27 mouse cellular contexts compared by ENCODE assay signal in genomic region chr5:51599549-51599948, GRCm38 (mm10). TPM values are rescaled to one million over a fixed set of nuclear protein-coding genes. Genes with fewer than 3 reads are reported as not detected.
DNase-seq lines count a peak whose midpoint lies in the region; ATAC-seq and TF ChIP-seq lines count a peak whose summit lies in the region.
"Had no signal": no experiment of that assay in that cellular context is flagged by ENCODE, and none has a peak within 500 bp of the region (broad histone marks: within the 10 kb centered on the region; RNA-seq: fewer than 3 reads in every experiment).

No protein-coding gene starts in this region.

- H3K4me2 ChIP-seq in heart, embryonic 11.5 days = no peak overlapping the region
- no peak overlapping the region for H3K4me2 ChIP-seq in heart, embryonic 16.5 days (ENCODE audit: low read depth, low read length)
- no peak overlapping the region for H3K4me2 ChIP-seq in myocyte (ENCODE audit: low read depth)
- H3K4me2 ChIP-seq: forebrain, embryonic 13.5 days; liver, embryonic 12.5 days; midbrain, embryonic 13.5 days; neural tube, embryonic 15.5 days; stomach, embryonic 15.5 days had no signal

- no peak overlapping the region for H3K4me3 ChIP-seq in heart, embryonic 11.5 days (ENCODE audit: low read depth, low read length)
- no peak overlapping the region for H3K4me3 ChIP-seq in heart, embryonic 16.5 days (ENCODE audit: low read length)
- no peak overlapping the region for H3K4me3 ChIP-seq in myocyte
- H3K4me3 ChIP-seq in lung, adult 2 months (replicated peaks; ENCODE audit: extremely low read depth, low read depth, low read length) = no peak overlapping the region
- H3K4me3 ChIP-seq: erythroblast, embryonic 14.5 days; forebrain, embryonic 13.5 days; liver, embryonic 12.5 days; megakaryocyte, embryonic 14.5 days; midbrain, embryonic 13.5 days; neural tube, embryonic 15.5 days; stomach, embryonic 15.5 days had no signal

- H3K27ac ChIP-seq in heart, embryonic 11.5 days (ENCODE audit: low read depth, low read length) = 0 out of 2 replicates have a peak overlapping the region, but pooled peaks have one; percentile 17
- peak overlapping the region; percentile 67 for H3K27ac ChIP-seq in heart, embryonic 16.5 days (ENCODE audit: low read length)
- H3K27ac ChIP-seq: forebrain, embryonic 13.5 days; kidney, postnatal 0 days; liver, embryonic 12.5 days; midbrain, embryonic 13.5 days; neural tube, embryonic 15.5 days; stomach, embryonic 15.5 days had no signal

- 24% methylated on average over 6 of the region's 6 CpGs for WGBS in heart, embryonic 11.5 days (ENCODE audit: insufficient replicate concordance)
- 22% methylated on average over 6 of the region's 6 CpGs for WGBS in heart, embryonic 16.5 days
- WGBS in lung, adult 2 months = 57% methylated on average over 6 of the region's 6 CpGs

- peaks cover 4% of the 10 kb centered on the region; the same call in 1 of the 2 replicates for H3K4me1 ChIP-seq in heart, embryonic 11.5 days (ENCODE audit: control insufficient read depth, insufficient read depth, low read length)
- H3K4me1 ChIP-seq in heart, embryonic 16.5 days (ENCODE audit: control insufficient read depth, insufficient read depth, low read length) = peaks cover 10% of the 10 kb centered on the region
- no peaks in the 10 kb centered on the region for H3K4me1 ChIP-seq in lung, adult 2 months (ENCODE audit: control insufficient read depth, insufficient read depth, low read length)
- H3K4me1 ChIP-seq: forebrain, embryonic 13.5 days; liver, embryonic 12.5 days; megakaryocyte, embryonic 14.5 days; midbrain, embryonic 13.5 days; neural tube, embryonic 15.5 days; stomach, embryonic 15.5 days had no signal

- TF ChIP-seq POLR2A in myocyte (IDR thresholded peaks at IDR 0.05; ENCODE audit: insufficient read length, low read depth) = no peak
- TF ChIP-seq POLR2A in lung, adult 2 months (IDR thresholded peaks at IDR 0.05; ENCODE audit: borderline replicate concordance, extremely low read depth, low read depth, low read length) = no peak

- no peaks in the 10 kb centered on the region for H3K36me3 ChIP-seq in heart, embryonic 11.5 days (ENCODE audit: control insufficient read depth, insufficient read depth, low read length)
- H3K36me3 ChIP-seq in heart, embryonic 16.5 days (ENCODE audit: control insufficient read depth, insufficient read depth) = no peaks in the 10 kb centered on the region
- H3K36me3 ChIP-seq in myocyte (ENCODE audit: control insufficient read depth, insufficient read depth) = no peaks in the 10 kb centered on the region
- H3K36me3 ChIP-seq: liver, embryonic 12.5 days; midbrain, embryonic 13.5 days; neural tube, embryonic 15.5 days; stomach, embryonic 15.5 days had no signal

- no peaks in the 10 kb centered on the region for H3K79me2 ChIP-seq in myocyte (ENCODE audit: control insufficient read depth, insufficient read depth)

- no peaks in the 10 kb centered on the region for H3K9me3 ChIP-seq in heart, embryonic 11.5 days (replicated peaks; ENCODE audit: control insufficient read depth, low read length)
- no peaks in the 10 kb centered on the region for H3K9me3 ChIP-seq in heart, embryonic 16.5 days (replicated peaks; ENCODE audit: control insufficient read depth, low read length)
- H3K9me3 ChIP-seq: forebrain, embryonic 13.5 days; liver, embryonic 12.5 days; midbrain, embryonic 13.5 days; neural tube, embryonic 15.5 days; stomach, embryonic 15.5 days had no signal

- no peak overlapping the region for H3K9ac ChIP-seq in heart, embryonic 11.5 days (ENCODE audit: low read depth, low read length)
- H3K9ac ChIP-seq in heart, embryonic 16.5 days (ENCODE audit: low read length) = no peak overlapping the region
- H3K9ac ChIP-seq: forebrain, embryonic 13.5 days; liver, embryonic 12.5 days; liver, postnatal 0 days; midbrain, embryonic 13.5 days; neural tube, embryonic 15.5 days; stomach, embryonic 15.5 days had no signal

- peak; percentile 56 for ATAC-seq in common myeloid progenitor, adult 5-6 weeks (replicated peaks; ENCODE audit: low read depth, poor library complexity, severe bottlenecking)
- ATAC-seq in heart, embryonic 11.5 days (replicated peaks; ENCODE audit: insufficient number of reproducible peaks, low FRiP score, low TSS enrichment) = 0 out of 2 replicates have a peak, but pooled peaks have one; percentile 49
- peak; percentile 82 for ATAC-seq in heart, embryonic 16.5 days (replicated peaks; ENCODE audit: extremely low read depth, insufficient read depth, low FRiP score)
- ATAC-seq: forebrain, embryonic 13.5 days; hindbrain, embryonic 16.5 days; liver, embryonic 12.5 days; liver, postnatal 0 days; lung, postnatal 0 days; midbrain, embryonic 13.5 days had no signal

- no peak overlapping the region for H3ac ChIP-seq in myocyte (ENCODE audit: control insufficient read depth, insufficient read length)

- no peak for DNase-seq in MN1 (ENCODE audit: low spot score)
- no peak for DNase-seq in lung, adult 2 months
- DNase-seq: adrenal gland, postnatal 10 days; B cell, adult 2 months; cerebellum, adult 11 months; cerebellum, postnatal 10 days; gastrocnemius, postnatal 25 days; kidney, adult 8-10 months; layer of hippocampus, postnatal 36 days; left cerebral cortex, postnatal 4 days; liver, postnatal 0 days; lung, postnatal 4 days; right cerebral cortex, postnatal 25 days had no signal

- H3K27me3 ChIP-seq in heart, embryonic 11.5 days (ENCODE audit: control insufficient read depth, insufficient read depth, low read length) = no peaks in the 10 kb centered on the region
- no peaks in the 10 kb centered on the region for H3K27me3 ChIP-seq in heart, embryonic 16.5 days (ENCODE audit: control insufficient read depth, insufficient read depth, low read length)
- H3K27me3 ChIP-seq in myocyte (ENCODE audit: control insufficient read depth, insufficient read depth, insufficient read length) = no peaks in the 10 kb centered on the region
- H3K27me3 ChIP-seq: forebrain, embryonic 13.5 days; liver, embryonic 12.5 days; megakaryocyte, embryonic 14.5 days; midbrain, embryonic 13.5 days; neural tube, embryonic 15.5 days; stomach, embryonic 15.5 days had no signal

- no peak for TF ChIP-seq CTCF in lung, adult 2 months (IDR thresholded peaks at IDR 0.05; ENCODE audit: insufficient read depth, low read length)

TF ChIP-seq in myocyte, 11 proteins besides CTCF, POLR2A, EP300 and RAD21:
- peak in 2 of 3 experiments; percentile 8 to 42 for TF ChIP-seq MYOG (IDR thresholded peaks at IDR 0.05; ENCODE audit: control insufficient read depth in 1 of 3, insufficient read depth in 1 of 3, insufficient read length in 2 of 3, low read depth in 2 of 3)
- TF ChIP-seq E2F4 (IDR thresholded peaks at IDR 0.05; ENCODE audit: insufficient read depth) = no peak
- no peak for TF ChIP-seq MYOD1 (IDR thresholded peaks at IDR 0.05; ENCODE audit: control insufficient read depth in 1 of 3, insufficient read length in 2 of 3, low read depth in 2 of 3)
- no peak for TF ChIP-seq MAX (IDR thresholded peaks at IDR 0.05; ENCODE audit: low read depth)

RNA-seq across cellular contexts. Expression of gene Ppargc1a, which starts 32.0 kb away (rescaled TPM):
- 0.29 and 0.46 TPM in 2 replicates for total RNA-seq in common myeloid progenitor, adult 5-6 weeks (2017)
- polyA plus RNA-seq in heart, embryonic 11.5 days (2014; fragmentation: Nextera tagmentation; extraction: Ambion mirVana) = 40.1 and 44.6 TPM in 2 replicates
- polyA plus RNA-seq in heart, embryonic 16.5 days (2015; fragmentation: Nextera tagmentation; extraction: Ambion mirVana) = 74.5 and 78.1 TPM in 2 replicates
- polyA plus RNA-seq in myocyte (2012; fragmentation: generic; extraction: Trizol) = 2.1 TPM
- 1.1 and 2.6 TPM in 2 replicates for polyA plus RNA-seq in lung, adult 2 months (2012; rRNA removed)
- polyA plus RNA-seq: erythroblast, embryonic 14.5 days had no signal

Comparison
In these comparisons a context has a peak if more than half of its experiments do, and no peak if none do; other contexts are left out.
1. RNA of gene Ppargc1a, which starts 32.0 kb away (polyA plus RNA-seq): 74.5 to 78.1 TPM in heart, embryonic 16.5 days and 40.1 to 44.6 TPM in heart, embryonic 11.5 days; 1.1 to 2.6 TPM in lung, adult 2 months and 2.1 TPM in myocyte (single experiment); every median in the first group is over 10 times any median in the second.
2. Peak in every context shown above with its lines, with median percentiles within 50 percentile points of each other: ATAC-seq.